Mouse (Mus musculus): Measurements from ENCODE around the gene Krt17. TPM values are rescaled to one million over a fixed set of nuclear protein-coding genes. Genes with fewer than 3 reads are reported as not detected.
"Not testable (repeated sequence)": the region's sequence is repeated elsewhere in the genome, so short reads cannot be mapped to it uniquely, and the experiment has no call there.

Gene Krt17
- not detected in 2 replicates for total RNA-seq (2014; rRNA removed)
- polyA plus RNA-seq (2012; rRNA removed) = not detected in 2 replicates

GRCm38 (mm10) chr11:100260514-100261234 lies at the start of gene Krt17:
Gene Krt17, minus strand, starts transcription at chr11:100261029.
- Histone ChIP-seq H3K4me3 (ENCODE audit: insufficient read depth, low read depth, low read length) (no peak within 1 kb of the TSS), H3K9ac (ENCODE audit: low read depth, low read length) (no peak within 1 kb of the TSS), H3K4me1 (ENCODE audit: control insufficient read depth, insufficient read depth, low read length) (no peaks in the 10 kb centered on the region), H3K27ac (replicated peaks; ENCODE audit: insufficient read depth, low read depth, low read length) (no peak within 1 kb of the TSS), H3K27me3 (ENCODE audit: control insufficient read depth, insufficient read depth, low read length) (no peaks in the 10 kb centered on the region), H3K79me2 (ENCODE audit: control insufficient read depth, insufficient read depth, low read length) (no peaks in the 10 kb centered on the region), H3K36me3 (ENCODE audit: control insufficient read depth, insufficient read depth, low read length) (no peaks in the 10 kb centered on the region)
- TF ChIP-seq POLR2A (IDR thresholded peaks at IDR 0.05; ENCODE audit: extremely low read depth, insufficient read depth, low read length) = no peak
- TF ChIP-seq CTCF (IDR thresholded peaks at IDR 0.05; ENCODE audit: low read depth, low read length) = no peak
- no peak for DNase-seq (ENCODE audit: extremely low read depth, low read depth, low spot score)
- WGBS = 80% methylated on average over 21 of the region's 21 CpGs

GRCm38 (mm10) chr11:100308672-100309071 lies 47.8 kb upstream of the Krt17 start:
- H3K9ac ChIP-seq (ENCODE audit: low read depth, low read length); H3K36me3 ChIP-seq (ENCODE audit: control insufficient read depth, insufficient read depth, low read length); H3K4me1 ChIP-seq (ENCODE audit: control insufficient read depth, insufficient read depth, low read length); H3K27me3 ChIP-seq (ENCODE audit: control insufficient read depth, insufficient read depth, low read length); DNase-seq (ENCODE audit: extremely low read depth, low read depth, low spot score); H3K27ac ChIP-seq (replicated peaks; ENCODE audit: insufficient read depth, low read depth, low read length); H3K4me3 ChIP-seq (ENCODE audit: insufficient read depth, low read depth, low read length); H3K79me2 ChIP-seq (ENCODE audit: control insufficient read depth, insufficient read depth, low read length): not testable (repeated sequence)
- 92% methylated on average over 5 of the region's 6 CpGs for WGBS

GRCm38 (mm10) chr11:100307900-100308299 lies 47.1 kb upstream of the Krt17 start:
- Histone ChIP-seq H3K27me3 (ENCODE audit: control insufficient read depth, insufficient read depth, low read length) (no peaks in the 10 kb centered on the region), H3K79me2 (ENCODE audit: control insufficient read depth, insufficient read depth, low read length) (no peaks in the 10 kb centered on the region), H3K4me3 (ENCODE audit: insufficient read depth, low read depth, low read length) (no peak overlapping the region), H3K4me1 (ENCODE audit: control insufficient read depth, insufficient read depth, low read length) (peaks cover 3% of the 10 kb centered on the region), H3K9ac (ENCODE audit: low read depth, low read length) (no peak overlapping the region), H3K27ac (replicated peaks; ENCODE audit: insufficient read depth, low read depth, low read length) (no peak overlapping the region), H3K36me3 (ENCODE audit: control insufficient read depth, insufficient read depth, low read length) (no peaks in the 10 kb centered on the region)
- DNase-seq (ENCODE audit: extremely low read depth, low read depth, low spot score) = no peak
- no peak for TF ChIP-seq POLR2A (IDR thresholded peaks at IDR 0.05; ENCODE audit: extremely low read depth, insufficient read depth, low read length)
- TF ChIP-seq CTCF (IDR thresholded peaks at IDR 0.05; ENCODE audit: low read depth, low read length) = no peak
- WGBS = 90% methylated on average over 5 of the region's 5 CpGs

GRCm38 (mm10) chr11:100301292-100301691 lies 40.5 kb upstream of the Krt17 start:
- TF ChIP-seq POLR2A (IDR thresholded peaks at IDR 0.05; ENCODE audit: extremely low read depth, insufficient read depth, low read length) = no peak
- DNase-seq (ENCODE audit: extremely low read depth, low read depth, low spot score) = no peak
- 52% methylated on average over 5 of the region's 5 CpGs for WGBS
- Histone ChIP-seq H3K79me2 (ENCODE audit: control insufficient read depth, insufficient read depth, low read length) (no peaks in the 10 kb centered on the region), H3K4me3 (ENCODE audit: insufficient read depth, low read depth, low read length) (no peak overlapping the region), H3K36me3 (ENCODE audit: control insufficient read depth, insufficient read depth, low read length) (no peaks in the 10 kb centered on the region), H3K27ac (replicated peaks; ENCODE audit: insufficient read depth, low read depth, low read length) (no peak overlapping the region), H3K27me3 (ENCODE audit: control insufficient read depth, insufficient read depth, low read length) (no peaks in the 10 kb centered on the region), H3K9ac (ENCODE audit: low read depth, low read length) (no peak overlapping the region), H3K4me1 (ENCODE audit: control insufficient read depth, insufficient read depth, low read length) (no peaks in the 10 kb centered on the region)

GRCm38 (mm10) chr11:100300293-100300692 lies 39.5 kb upstream of the Krt17 start:
- no peaks in the 10 kb centered on the region for H3K36me3 ChIP-seq (ENCODE audit: control insufficient read depth, insufficient read depth, low read length)
- DNase-seq (ENCODE audit: extremely low read depth, low read depth, low spot score) = peak; percentile 32
- no peaks in the 10 kb centered on the region for H3K27me3 ChIP-seq (ENCODE audit: control insufficient read depth, insufficient read depth, low read length)
- 7% methylated on average over 5 of the region's 5 CpGs for WGBS
- no peaks in the 10 kb centered on the region for H3K4me1 ChIP-seq (ENCODE audit: control insufficient read depth, insufficient read depth, low read length)
- TF ChIP-seq POLR2A (IDR thresholded peaks at IDR 0.05; ENCODE audit: extremely low read depth, insufficient read depth, low read length) = no peak
- TF ChIP-seq CTCF (IDR thresholded peaks at IDR 0.05; ENCODE audit: low read depth, low read length) = peak; percentile 92
- no peaks in the 10 kb centered on the region for H3K79me2 ChIP-seq (ENCODE audit: control insufficient read depth, insufficient read depth, low read length)
- no peak overlapping the region for H3K9ac ChIP-seq (ENCODE audit: low read depth, low read length)
- no peak overlapping the region for H3K27ac ChIP-seq (replicated peaks; ENCODE audit: insufficient read depth, low read depth, low read length)
- no peak overlapping the region for H3K4me3 ChIP-seq (ENCODE audit: insufficient read depth, low read depth, low read length)

GRCm38 (mm10) chr11:100298274-100299036 lies 37.6 kb upstream of the Krt17 start:
- Histone ChIP-seq H3K27ac (replicated peaks; ENCODE audit: insufficient read depth, low read depth, low read length) (no peak overlapping the region), H3K27me3 (ENCODE audit: control insufficient read depth, insufficient read depth, low read length) (no peaks in the 10 kb centered on the region), H3K36me3 (ENCODE audit: control insufficient read depth, insufficient read depth, low read length) (no peaks in the 10 kb centered on the region), H3K4me1 (ENCODE audit: control insufficient read depth, insufficient read depth, low read length) (no peaks in the 10 kb centered on the region), H3K79me2 (ENCODE audit: control insufficient read depth, insufficient read depth, low read length) (no peaks in the 10 kb centered on the region), H3K9ac (ENCODE audit: low read depth, low read length) (no peak overlapping the region), H3K4me3 (ENCODE audit: insufficient read depth, low read depth, low read length) (no peak overlapping the region)
- DNase-seq (ENCODE audit: extremely low read depth, low read depth, low spot score) = peak; percentile 36
- TF ChIP-seq POLR2A (IDR thresholded peaks at IDR 0.05; ENCODE audit: extremely low read depth, insufficient read depth, low read length) = no peak
- TF ChIP-seq CTCF (IDR thresholded peaks at IDR 0.05; ENCODE audit: low read depth, low read length) = peak; percentile 92
- 17% methylated on average over 18 of the region's 18 CpGs for WGBS

All from liver, adult 2 months (tissue).